Mouse (Mus musculus): ENCODE measurements around the gene Psmd8.
A peak's percentile ranks its signal among the peaks of the same experiment; 100 is the strongest.
"Not testable (repeated sequence)": the region's sequence is repeated elsewhere in the genome, so short reads cannot be mapped to it uniquely, and the experiment has no call there.

Psmd8 gene

GRCm38 (mm10) chr7:29170066-29170754, 10.3 kb downstream of the Psmd8 start, which contains the start of the genes Ggn and Spred3:
Gene Ggn, plus strand, starts transcription at chr7:29170210.
Gene Spred3, minus strand, starts transcription at chr7:29170411.
- DNase-seq (ENCODE audit: low read depth), result peak; percentile 89

GRCm38 (mm10) chr7:29169231-29170065, 11.1 kb downstream of the Psmd8 start:
- DNase-seq (ENCODE audit: low read depth), result peak; percentile 86

- no peak for DNase-seq (ENCODE audit: low read depth)
Measured at GRCm38 (mm10) chr7:29168791-29169230, 11.7 kb downstream of the Psmd8 start.

- DNase-seq (ENCODE audit: low read depth), result no peak
Measured at GRCm38 (mm10) chr7:29168121-29168695, 12.3 kb downstream of the Psmd8 start.

- DNase-seq (ENCODE audit: low read depth), result no peak
Measured at GRCm38 (mm10) chr7:29167656-29168055, 12.8 kb downstream of the Psmd8 start.

GRCm38 (mm10) chr7:29162750-29163525, 17.6 kb downstream of the Psmd8 start:
- DNase-seq (ENCODE audit: low read depth), result no peak

- no peak for DNase-seq (ENCODE audit: low read depth)
Measured at GRCm38 (mm10) chr7:29162294-29162693, 18.2 kb downstream of the Psmd8 start.

GRCm38 (mm10) chr7:29158264-29158663, 22.2 kb downstream of the Psmd8 start:
- no peak for DNase-seq (ENCODE audit: low read depth)

GRCm38 (mm10) chr7:29155838-29156782, 24.4 kb downstream of the Psmd8 start, which contains the start of gene Fam98c:
Gene Fam98c, minus strand, starts transcription at chr7:29156234.
- DNase-seq (ENCODE audit: low read depth), result peak; percentile 51

- peak; percentile 34 for DNase-seq (ENCODE audit: low read depth)
Measured at GRCm38 (mm10) chr7:29155196-29155837, 25.2 kb downstream of the Psmd8 start.

GRCm38 (mm10) chr7:29154018-29154720, 26.3 kb downstream of the Psmd8 start:
- DNase-seq (ENCODE audit: low read depth), result no peak

- no peak for DNase-seq (ENCODE audit: low read depth)
Measured at GRCm38 (mm10) chr7:29151486-29151885, 29.0 kb downstream of the Psmd8 start.

GRCm38 (mm10) chr7:29148771-29149170, 31.7 kb downstream of the Psmd8 start:
- DNase-seq (ENCODE audit: low read depth), result no peak

- no peak for DNase-seq (ENCODE audit: low read depth)
Measured at GRCm38 (mm10) chr7:29146625-29147367, 33.7 kb downstream of the Psmd8 start.

- DNase-seq (ENCODE audit: low read depth), result no peak
Measured at GRCm38 (mm10) chr7:29144006-29144405, 36.5 kb downstream of the Psmd8 start.

GRCm38 (mm10) chr7:29141416-29141815, 39.1 kb downstream of the Psmd8 start:
- DNase-seq (ENCODE audit: low read depth), result no peak

GRCm38 (mm10) chr7:29139237-29139636, 41.3 kb downstream of the Psmd8 start:
- DNase-seq (ENCODE audit: low read depth), result not testable (repeated sequence)

- DNase-seq (ENCODE audit: low read depth), result no peak
Measured at GRCm38 (mm10) chr7:29137429-29137828, 43.1 kb downstream of the Psmd8 start.
